Mouse (Mus musculus): ENCODE results near the gene Olfr943.

The Olfr943 gene

GRCm38 (mm10) chr9:39166004-39166403 lies at the start of gene Olfr943:
TSS of gene Olfr943 (plus strand) at chr9:39166304.
- in situ Hi-C loops (cut with MboI, MseI), result no loop called here

- in situ Hi-C loops (cut with MboI, MseI), result loop anchor here in 1 of 2 experiments (10.0 kb wide), 1 partner anchor 1283 kb away; no protein-coding TSS in a partner anchor
Observed at GRCm38 (mm10) chr9:39127326-39127725, 38.8 kb upstream of the Olfr943 start.

- in situ Hi-C loops (cut with MboI, MseI), result loop anchor here in 1 of 2 experiments (10.0 kb wide), 1 partner anchor 1283 kb away; no protein-coding TSS in a partner anchor
Observed at GRCm38 (mm10) chr9:39127831-39128230, 38.3 kb upstream of the Olfr943 start, which contains the start of gene Olfr27. TSS of gene Olfr27 (plus strand) at chr9:39128131.

- in situ Hi-C loops (cut with MboI, MseI), result no loop called here
Observed at GRCm38 (mm10) chr9:39152401-39152800, 13.7 kb upstream of the Olfr943 start.

GRCm38 (mm10) chr9:39201620-39202019 lies 35.5 kb downstream of the Olfr943 start, which contains the start of gene Olfr944:
TSS of gene Olfr944 (plus strand) at chr9:39201920.
- in situ Hi-C loops (cut with MboI, MseI), result no loop called here
